Mouse (Mus musculus) stomach, embryonic 16.5 days (tissue): ENCODE results near the gene Ryr3. TPM values are rescaled to one million over a fixed set of nuclear protein-coding genes. Genes with fewer than 3 reads are reported as not detected.

Experiments used
- ATAC-seq: fragments of 200-750 bp; cut with Nextera tagmentation; 2 replicates; pipeline ENCODE4 v1.8.0; 2017; ENCODE audit warnings: moderate number of reproducible peaks, moderate TSS enrichment; ENCODE audit not compliant: insufficient read depth, low FRiP score
- H3K27ac ChIP-seq: fragments of 300-500 bp; sonication (generic); 2 replicates; pipeline ENCODE4 v1.5.1; 2014; ENCODE audit warnings: low read length
- H3K27me3 ChIP-seq: fragments of 300-500 bp; sonication (generic); 2 replicates; pipeline ENCODE4 v1.6.1; 2014; ENCODE audit warnings: low read length, control low read depth, mixed read lengths; ENCODE audit not compliant: control insufficient read depth, insufficient read depth
- H3K36me3 ChIP-seq: fragments of 300-500 bp; sonication (generic); 2 replicates; pipeline ENCODE4 v1.6.1; 2014; ENCODE audit warnings: low read length; ENCODE audit not compliant: control insufficient read depth, insufficient read depth
- H3K4me1 ChIP-seq: fragments of 300-500 bp; sonication (generic); 2 replicates; pipeline ENCODE4 v1.6.1; 2014; ENCODE audit warnings: low read length, control low read depth, mixed read lengths; ENCODE audit not compliant: control insufficient read depth, insufficient read depth
- H3K4me2 ChIP-seq: fragments of 300-500 bp; sonication (generic); 2 replicates; pipeline ENCODE4 v1.6.1; 2014; ENCODE audit warnings: low read depth, low read length, mixed read lengths
- H3K4me3 ChIP-seq: fragments of 300-500 bp; sonication (generic); replicated peaks from 2 replicates; pipeline ENCODE4 v1.5.1; 2014; ENCODE audit warnings: mild to moderate bottlenecking, low read length
- H3K9ac ChIP-seq: fragments of 300-500 bp; sonication (generic); 2 replicates; pipeline ENCODE4 v1.6.1; 2014; ENCODE audit warnings: low read length
- H3K9me3 ChIP-seq: fragments of 300-500 bp; sonication (generic); replicated peaks from 2 replicates; pipeline ENCODE4 v1.6.1; 2016; ENCODE audit warnings: low read length, control low read depth; ENCODE audit not compliant: control insufficient read depth
- WGBS: fragments of 180-500 bp; shearing (Covaris S2); extraction: QIAGEN DNeasy Blood & Tissue Kit; methylation state at CpG from one replicate; pipeline ENCODE4 v1.1.7; 2014; 5-methylcytosine and 5-hydroxymethylcytosine counted together
- polyA plus RNA-seq: library from polyadenylated mRNA; unstranded; fragments of >200 nt; fragmentation: Nextera tagmentation; extraction: Ambion mirVana; gene quantifications from 2 replicates; pipeline ENCODE4 v1.2.1, GENCODE M21; 2015

Ryr3 gene
- polyA plus RNA-seq, 1 experiment from 2014 or later, result 5.8 TPM

DNA sequence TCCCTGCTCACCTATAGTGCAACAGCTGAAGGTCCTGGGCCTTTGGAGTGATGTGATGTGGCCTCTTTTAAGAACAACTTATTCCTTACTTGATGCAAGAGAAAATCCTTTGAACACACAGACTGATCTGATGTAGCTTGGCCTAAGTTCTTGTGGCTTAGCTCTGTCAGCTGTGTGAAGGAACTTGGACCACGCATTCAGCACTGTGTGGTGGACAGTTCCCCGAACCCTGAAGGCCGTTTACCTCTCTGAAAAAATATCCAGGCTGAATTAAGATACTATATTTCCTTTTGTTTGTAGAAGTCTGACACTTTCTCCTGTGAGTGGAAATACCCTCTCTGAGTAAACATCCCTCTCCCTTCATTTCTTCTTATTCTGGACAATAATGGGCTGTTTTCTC is 374.0 kb downstream of the Ryr3 start:
- no peak overlapping the region for H3K4me3 ChIP-seq
- H3K9ac ChIP-seq, result no peak overlapping the region
- no peaks in the 10 kb centered on the region for H3K9me3 ChIP-seq
- H3K27me3 ChIP-seq, result no peaks in the 10 kb centered on the region
- 15% methylated on average over 3 of the region's 3 CpGs for WGBS
- H3K36me3 ChIP-seq, result no peaks in the 10 kb centered on the region
- H3K4me1 ChIP-seq, result no peaks in the 10 kb centered on the region
- H3K4me2 ChIP-seq, result no peak overlapping the region
- no peak for ATAC-seq
- H3K27ac ChIP-seq, result no peak overlapping the region

DNA sequence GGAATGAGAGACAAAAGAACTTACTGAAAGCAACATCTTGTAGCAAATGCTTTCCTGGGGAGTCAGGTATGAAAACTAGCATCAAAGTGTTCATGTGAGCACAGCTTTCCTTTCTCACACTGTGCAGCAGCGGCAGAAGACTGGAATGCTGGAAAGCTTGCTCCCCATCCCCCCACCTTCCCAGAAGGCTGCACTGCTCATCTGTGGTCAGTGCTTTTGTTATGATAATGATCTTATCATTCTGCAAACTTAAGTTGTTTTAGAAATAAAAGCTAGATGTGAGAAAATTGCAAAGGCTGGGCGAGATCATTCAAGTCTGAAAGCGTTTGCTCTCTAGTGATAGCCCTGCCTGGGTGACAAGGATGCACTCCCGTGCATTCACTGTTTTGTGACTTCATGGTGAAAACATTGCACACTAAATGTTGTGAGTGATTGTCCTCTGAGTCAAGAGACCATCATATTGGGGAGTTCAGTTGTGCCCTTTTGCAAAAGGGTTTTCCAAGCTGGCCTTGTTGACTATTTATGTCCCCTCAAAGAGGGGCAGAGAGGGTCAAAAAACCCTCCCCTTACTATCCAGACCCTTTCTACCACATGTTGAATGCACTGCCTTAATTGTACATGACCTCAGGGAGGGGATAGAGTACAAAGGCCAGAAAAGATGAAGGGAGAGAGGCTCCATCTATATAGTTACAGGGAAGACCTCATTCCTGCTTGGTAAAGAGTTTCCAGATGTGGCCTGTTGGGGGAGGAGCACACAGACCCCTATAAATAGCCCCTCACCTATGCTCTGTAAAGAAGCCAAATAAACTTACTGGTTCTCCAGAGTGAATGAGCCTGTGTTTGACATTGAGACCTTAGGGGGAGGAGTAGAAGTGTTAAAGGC is 385.2 kb downstream of the Ryr3 start:
- H3K4me2 ChIP-seq, result no peak overlapping the region
- ATAC-seq, result no peak
- no peaks in the 10 kb centered on the region for H3K27me3 ChIP-seq
- H3K36me3 ChIP-seq, result no peaks in the 10 kb centered on the region
- H3K4me1 ChIP-seq, result no peaks in the 10 kb centered on the region
- no peaks in the 10 kb centered on the region for H3K9me3 ChIP-seq
- no peak overlapping the region for H3K4me3 ChIP-seq
- H3K9ac ChIP-seq, result no peak overlapping the region
- no peak overlapping the region for H3K27ac ChIP-seq
- WGBS, result 36% methylated on average over 4 of the region's 4 CpGs

DNA sequence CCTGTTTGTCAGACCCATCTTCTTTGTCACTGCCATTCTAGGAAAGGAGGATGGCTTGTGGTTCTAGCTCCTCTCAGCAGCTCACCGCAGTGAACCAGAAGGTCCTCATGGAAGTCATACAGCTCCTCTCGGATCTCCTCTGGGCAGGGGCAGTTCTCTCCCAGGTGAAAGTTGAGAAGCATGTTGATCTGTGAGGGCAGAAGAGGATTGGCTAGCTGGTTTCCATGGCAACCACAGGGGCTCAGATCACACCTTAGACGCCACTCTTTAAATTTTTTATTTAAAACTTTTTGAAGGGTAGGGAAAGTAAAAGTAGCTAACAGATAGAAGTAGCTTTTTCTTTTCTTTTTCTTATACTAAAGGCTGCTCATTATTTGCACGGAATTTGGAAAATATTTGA is 390.3 kb downstream of the Ryr3 start:
- ATAC-seq, result no peak
- Histone ChIP-seq H3K4me3 (no peak overlapping the region), H3K9me3 (no peaks in the 10 kb centered on the region), H3K36me3 (no peaks in the 10 kb centered on the region), H3K4me2 (no peak overlapping the region), H3K9ac (no peak overlapping the region), H3K27me3 (no peaks in the 10 kb centered on the region), H3K27ac (no peak overlapping the region), H3K4me1 (no peaks in the 10 kb centered on the region)
- WGBS, result 23% methylated on average over 4 of the region's 4 CpGs

DNA sequence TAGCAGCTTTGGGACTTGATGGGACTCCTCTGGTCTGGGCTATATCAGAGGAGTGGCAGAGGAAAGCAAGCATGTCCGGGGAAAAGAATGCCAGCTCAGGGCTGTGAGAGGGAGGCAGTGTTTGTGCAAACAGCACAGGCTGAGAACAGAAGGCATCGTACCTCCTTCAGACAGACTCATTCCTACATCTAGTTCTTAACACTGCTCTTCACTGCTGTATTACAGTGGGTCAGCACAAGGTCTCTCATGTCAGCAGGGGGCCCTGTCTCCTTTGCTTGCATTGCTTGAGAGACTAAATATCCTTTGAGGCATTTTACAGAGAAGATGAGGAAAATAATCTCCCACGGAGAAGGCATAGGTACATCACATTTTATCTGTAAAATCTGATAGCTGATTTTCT is 394.2 kb downstream of the Ryr3 start:
- Histone ChIP-seq H3K27ac (no peak overlapping the region), H3K9me3 (no peaks in the 10 kb centered on the region), H3K27me3 (no peaks in the 10 kb centered on the region), H3K36me3 (no peaks in the 10 kb centered on the region), H3K4me1 (no peaks in the 10 kb centered on the region), H3K4me2 (no peak overlapping the region), H3K9ac (no peak overlapping the region), H3K4me3 (no peak overlapping the region)
- 40% methylated on average over 3 of the region's 3 CpGs for WGBS
- no peak for ATAC-seq

DNA sequence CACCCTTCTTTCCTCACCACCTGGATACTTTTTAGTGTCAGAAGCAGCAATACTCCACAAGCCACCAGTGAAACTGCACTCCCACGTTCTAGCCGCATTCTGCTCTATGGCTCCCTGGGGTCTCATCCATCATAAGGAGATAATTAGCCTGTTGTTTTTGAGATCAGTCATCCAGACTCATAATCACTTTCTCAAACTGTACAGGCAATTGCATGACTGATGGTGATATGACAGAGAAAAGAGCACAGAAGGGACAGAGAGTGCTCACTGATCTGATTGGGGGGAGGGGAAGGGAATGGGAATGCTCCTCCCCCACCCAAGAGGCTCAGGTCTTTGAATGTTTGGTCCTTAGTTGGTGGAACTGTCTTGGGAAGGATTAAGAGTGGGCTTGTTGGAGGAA is 397.8 kb downstream of the Ryr3 start:
- H3K27ac ChIP-seq, result no peak overlapping the region
- H3K36me3 ChIP-seq, result no peaks in the 10 kb centered on the region
- no peak overlapping the region for H3K9ac ChIP-seq
- WGBS, result 56% methylated on average over 2 of the region's 2 CpGs
- H3K4me3 ChIP-seq, result no peak overlapping the region
- no peak for ATAC-seq
- no peaks in the 10 kb centered on the region for H3K4me1 ChIP-seq
- no peaks in the 10 kb centered on the region for H3K9me3 ChIP-seq
- no peak overlapping the region for H3K4me2 ChIP-seq
- no peaks in the 10 kb centered on the region for H3K27me3 ChIP-seq

DNA sequence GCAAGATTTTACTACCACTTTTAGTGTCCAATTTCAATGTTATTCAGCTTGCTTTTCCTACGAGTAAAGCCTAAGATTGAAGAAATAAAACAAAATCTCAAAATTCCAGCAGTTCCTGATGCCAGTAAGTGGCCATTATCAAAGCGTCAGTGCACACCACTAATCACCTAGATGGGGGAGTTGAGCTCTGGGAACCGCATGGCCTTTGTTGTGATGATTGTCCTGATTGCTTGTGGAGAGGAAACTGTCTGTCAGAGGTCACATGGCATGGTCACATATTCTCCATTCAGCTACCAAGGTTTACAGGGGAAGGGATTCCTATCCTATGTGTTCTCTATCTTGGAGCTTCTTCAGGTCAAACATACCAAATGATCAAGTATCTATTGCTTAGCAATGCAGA is 399.9 kb downstream of the Ryr3 start:
- Histone ChIP-seq H3K9me3 (no peaks in the 10 kb centered on the region), H3K4me3 (no peak overlapping the region), H3K4me1 (no peaks in the 10 kb centered on the region), H3K27ac (no peak overlapping the region), H3K9ac (no peak overlapping the region), H3K36me3 (no peaks in the 10 kb centered on the region), H3K27me3 (no peaks in the 10 kb centered on the region), H3K4me2 (no peak overlapping the region)
- WGBS, result 51% methylated on average over 3 of the region's 3 CpGs
- no peak for ATAC-seq

DNA sequence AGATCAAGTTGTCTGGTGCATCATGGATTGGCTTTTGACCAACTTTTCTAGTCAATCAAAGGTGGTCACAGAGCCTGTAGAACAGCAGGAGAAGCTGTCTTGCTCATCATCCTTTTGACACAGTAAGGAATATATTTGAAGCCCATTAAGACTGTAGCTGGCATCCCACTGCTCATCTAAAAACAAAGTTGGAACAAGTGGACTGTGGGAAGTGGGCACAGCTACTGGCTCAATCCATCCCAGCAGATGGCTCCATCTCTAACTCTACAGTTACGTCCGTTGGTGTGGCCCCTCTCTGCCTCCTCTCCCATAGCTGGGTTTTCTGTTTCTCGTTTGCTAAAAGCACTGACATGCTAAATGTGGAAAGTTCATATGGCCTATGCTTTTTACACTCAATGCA is 400.9 kb downstream of the Ryr3 start:
- no peak for ATAC-seq
- Histone ChIP-seq H3K36me3 (no peaks in the 10 kb centered on the region), H3K4me1 (no peaks in the 10 kb centered on the region), H3K27me3 (no peaks in the 10 kb centered on the region), H3K4me2 (no peak overlapping the region), H3K9me3 (no peaks in the 10 kb centered on the region), H3K4me3 (no peak overlapping the region), H3K9ac (no peak overlapping the region), H3K27ac (no peak overlapping the region)
- WGBS, result 81% methylated on average over 3 of the region's 3 CpGs

DNA sequence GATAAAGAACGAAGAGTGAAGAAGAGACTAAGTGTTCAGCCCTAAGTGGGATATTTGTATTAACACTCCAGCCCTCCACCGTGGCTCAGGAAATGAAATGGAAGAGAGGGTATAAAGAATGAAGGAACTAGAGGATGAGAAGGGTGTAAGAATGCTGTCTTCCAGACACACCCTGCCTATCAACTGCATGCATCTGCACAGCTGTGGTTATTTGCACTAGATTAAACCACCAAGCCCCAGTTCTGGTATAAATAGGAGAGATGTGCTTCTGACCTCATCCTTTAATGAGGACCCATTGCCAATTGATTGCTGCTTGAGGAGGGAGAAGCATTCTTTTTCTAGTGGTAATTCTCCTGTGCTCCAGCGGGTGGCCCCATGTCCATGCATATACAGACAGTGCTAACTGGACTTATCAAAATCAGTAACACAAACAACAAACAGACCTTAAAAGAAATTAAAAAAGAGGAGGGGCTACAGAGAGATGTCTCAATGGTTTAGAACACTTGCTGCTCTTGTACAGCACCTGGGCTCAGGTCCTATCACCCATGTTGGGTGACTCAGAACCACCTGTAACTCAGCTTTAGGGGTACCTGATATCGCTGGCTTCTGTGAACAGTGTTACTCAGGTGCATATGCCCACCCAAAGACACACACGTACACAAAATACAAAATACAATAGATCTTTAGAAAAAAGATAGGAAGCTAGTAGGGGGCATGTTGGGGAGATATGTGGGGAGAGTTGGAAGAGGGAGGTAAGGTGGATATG is 404.1 kb downstream of the Ryr3 start:
- H3K4me2 ChIP-seq, result no peak overlapping the region
- H3K9me3 ChIP-seq, result no peaks in the 10 kb centered on the region
- WGBS, result 60% methylated on average over 5 of the region's 5 CpGs
- H3K27ac ChIP-seq, result no peak overlapping the region
- no peaks in the 10 kb centered on the region for H3K27me3 ChIP-seq
- H3K4me3 ChIP-seq, result no peak overlapping the region
- no peaks in the 10 kb centered on the region for H3K4me1 ChIP-seq
- no peak for ATAC-seq
- no peaks in the 10 kb centered on the region for H3K36me3 ChIP-seq
- no peak overlapping the region for H3K9ac ChIP-seq

DNA sequence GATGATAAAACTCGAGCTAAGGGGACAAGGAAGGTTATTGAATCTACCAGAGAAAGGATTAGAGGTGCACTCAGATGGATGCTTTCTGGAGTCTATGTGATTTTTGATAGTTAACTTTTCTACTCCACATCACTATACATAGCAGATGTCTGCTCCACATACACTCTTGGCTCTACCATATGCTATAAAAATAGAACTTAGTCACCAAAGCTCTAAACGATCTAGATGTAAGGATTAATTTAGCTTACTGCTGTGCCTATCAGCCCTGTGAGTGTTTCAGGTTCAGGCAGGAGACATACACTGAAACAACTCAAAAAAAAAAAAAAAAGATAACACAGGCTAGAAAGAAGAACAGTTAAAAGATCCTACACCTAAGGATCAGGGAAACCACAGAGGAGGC is 410.9 kb downstream of the Ryr3 start:
- Histone ChIP-seq H3K27ac (no peak overlapping the region), H3K9ac (no peak overlapping the region), H3K4me1 (no peaks in the 10 kb centered on the region), H3K36me3 (no peaks in the 10 kb centered on the region), H3K9me3 (no peaks in the 10 kb centered on the region), H3K27me3 (no peaks in the 10 kb centered on the region), H3K4me3 (no peak overlapping the region), H3K4me2 (no peak overlapping the region)
- no peak for ATAC-seq
- 61% methylated on average over 2 of the region's 2 CpGs for WGBS
